Mouse (Mus musculus) adrenal gland, postnatal 14 days (tissue): ENCODE measurements around the gene Kcnc1. TPM values are rescaled to one million over a fixed set of nuclear protein-coding genes. Genes with fewer than 3 reads are reported as not detected.

Source experiments
- DNase-seq: peaks from one replicate; pipeline ENCODE4 v3.0.0; 2021; ENCODE audit warnings: mixed read lengths
- long read RNA-seq, 2 experiments: library from polyadenylated mRNA; stranded (forward); transcript quantifications; one replicate each; pipeline ENCODE4 v2.0.0; 2021
- total RNA-seq: library from RNA; stranded (reverse); gene quantifications from 2 replicates; pipeline ENCODE4 v1.2.3, GENCODE M21; 2021

The Kcnc1 gene
- 0.44 and 0.56 TPM in 2 replicates for total RNA-seq
- long read RNA-seq, experiment 1, partial matches to known transcripts, result 0 of 1 reads
- long read RNA-seq, experiment 1, other reads (novel, unspliced or antisense), result 1 of 1 reads
- long read RNA-seq, experiment 2, partial matches to known transcripts, result 1 of 1 reads
- long read RNA-seq, experiment 2, other reads (novel, unspliced or antisense), result 0 of 1 reads

DNA sequence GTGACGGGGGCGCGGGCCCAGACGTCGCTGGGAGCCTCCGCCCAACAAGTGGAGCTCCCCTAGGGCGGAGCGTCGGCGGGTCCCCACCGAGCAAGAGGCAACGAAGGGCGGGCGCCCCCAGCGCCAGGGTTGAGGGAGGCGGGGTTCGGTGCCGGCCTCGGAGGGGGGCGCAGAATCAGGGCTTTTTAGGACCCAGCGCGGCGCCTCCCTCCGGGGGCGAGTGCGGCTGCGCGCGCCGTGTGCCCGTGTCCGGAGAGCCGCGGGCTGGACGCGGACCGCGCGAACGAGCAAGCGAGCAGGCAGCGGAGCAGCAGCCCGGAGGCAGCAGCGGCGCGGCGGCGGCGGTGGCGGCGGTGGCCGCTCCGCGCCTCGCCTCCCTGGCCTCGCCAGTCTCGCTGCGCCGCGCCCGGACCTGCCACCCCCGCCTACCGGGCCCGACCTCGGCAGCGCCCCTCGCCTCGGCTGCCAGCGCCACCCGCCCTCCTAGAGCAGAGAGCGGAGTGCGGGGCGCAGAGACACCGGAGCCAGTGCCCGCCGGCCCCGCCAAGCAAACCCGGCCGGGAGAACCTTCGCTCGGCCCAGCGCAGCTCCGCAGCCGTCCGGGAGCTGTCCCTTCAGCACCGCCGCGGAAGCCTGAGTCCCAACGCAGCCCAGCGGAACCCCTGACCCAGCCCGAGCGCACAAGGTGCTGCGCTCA lies at the start of gene Kcnc1:
Kcnc1 (plus strand) TSS at position 267 of the 697 bp plus-strand sequence.
- DNase-seq, result peak; percentile 92

- no peak for DNase-seq
These were observed 48.6 kb upstream of the Kcnc1 start for GRCm38 (mm10) chr7:46347692-46348091.

DNA sequence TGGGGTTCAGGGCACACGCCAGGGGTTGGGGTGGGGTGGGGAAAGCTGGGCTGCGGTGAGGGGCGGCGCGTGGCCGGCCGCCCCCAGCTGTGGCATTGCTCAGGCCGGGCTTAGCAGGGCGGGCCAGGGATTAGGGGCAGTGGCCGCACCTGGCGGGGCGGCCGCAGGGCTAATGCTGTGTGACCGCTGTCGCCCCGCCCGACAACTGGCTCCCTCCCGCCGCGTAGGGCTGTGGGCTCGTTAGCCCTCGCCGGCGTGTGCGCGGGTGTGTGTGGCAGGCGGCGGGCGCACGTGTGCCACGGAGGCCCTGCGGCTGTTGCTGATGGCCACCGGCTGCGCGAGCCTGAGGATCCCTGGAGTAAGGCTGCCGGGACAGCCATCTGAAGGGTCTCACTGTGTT lies 47.5 kb upstream of the Kcnc1 start:
- DNase-seq, result no peak

- DNase-seq, result no peak
These were observed 46.1 kb upstream of the Kcnc1 start for GRCm38 (mm10) chr7:46350119-46350702.

- no peak for DNase-seq
These were observed 43.5 kb upstream of the Kcnc1 start for GRCm38 (mm10) chr7:46352748-46353147.

- no peak for DNase-seq
These were observed 43.1 kb upstream of the Kcnc1 start for GRCm38 (mm10) chr7:46353216-46353615.

GRCm38 (mm10) chr7:46353875-46354274 lies 42.4 kb upstream of the Kcnc1 start:
- no peak for DNase-seq

GRCm38 (mm10) chr7:46361776-46362175 lies 34.5 kb upstream of the Kcnc1 start:
- DNase-seq, result no peak

DNA sequence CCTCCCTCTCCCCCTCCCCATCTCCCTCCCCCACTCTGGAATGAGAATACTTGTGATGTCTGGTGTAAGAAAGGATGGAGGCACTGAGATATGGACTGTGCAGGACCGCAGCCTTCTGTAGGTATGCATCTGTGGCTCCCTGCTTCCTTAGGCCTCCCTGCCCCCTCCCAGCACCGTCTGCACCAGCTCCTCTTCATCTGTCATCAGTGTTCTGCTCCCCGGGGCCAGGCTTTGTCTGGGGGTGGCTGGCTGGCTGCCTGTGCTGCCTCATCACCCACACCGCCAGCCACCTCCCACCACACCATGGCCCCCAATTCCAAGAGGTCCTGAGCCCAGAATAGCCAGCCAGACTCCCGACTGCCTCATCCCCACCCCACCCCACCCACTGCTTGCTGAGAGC lies 32.1 kb upstream of the Kcnc1 start:
- no peak for DNase-seq

- DNase-seq, result no peak
These were observed 30.5 kb upstream of the Kcnc1 start for GRCm38 (mm10) chr7:46365810-46366209.

DNA sequence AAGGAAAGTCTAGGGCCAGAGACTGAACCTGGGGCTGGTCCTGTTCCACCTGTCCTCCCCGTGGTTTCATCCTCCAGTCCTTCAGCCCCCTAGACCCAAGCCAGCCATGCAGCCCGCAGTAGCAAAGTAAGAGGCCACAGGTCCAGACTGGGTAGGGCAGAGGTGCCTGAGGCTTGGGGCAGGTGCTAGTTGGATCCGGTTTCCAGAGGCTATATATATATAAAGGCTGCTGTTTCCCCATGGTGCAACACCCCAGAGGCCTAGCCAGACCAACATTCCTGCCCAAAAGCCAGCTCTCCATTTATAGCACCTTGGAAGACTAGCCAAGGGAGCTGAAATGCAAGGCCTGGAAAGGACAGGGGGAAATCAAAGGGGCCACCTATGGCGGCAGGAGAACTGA lies 25.2 kb upstream of the Kcnc1 start:
- no peak for DNase-seq

DNA sequence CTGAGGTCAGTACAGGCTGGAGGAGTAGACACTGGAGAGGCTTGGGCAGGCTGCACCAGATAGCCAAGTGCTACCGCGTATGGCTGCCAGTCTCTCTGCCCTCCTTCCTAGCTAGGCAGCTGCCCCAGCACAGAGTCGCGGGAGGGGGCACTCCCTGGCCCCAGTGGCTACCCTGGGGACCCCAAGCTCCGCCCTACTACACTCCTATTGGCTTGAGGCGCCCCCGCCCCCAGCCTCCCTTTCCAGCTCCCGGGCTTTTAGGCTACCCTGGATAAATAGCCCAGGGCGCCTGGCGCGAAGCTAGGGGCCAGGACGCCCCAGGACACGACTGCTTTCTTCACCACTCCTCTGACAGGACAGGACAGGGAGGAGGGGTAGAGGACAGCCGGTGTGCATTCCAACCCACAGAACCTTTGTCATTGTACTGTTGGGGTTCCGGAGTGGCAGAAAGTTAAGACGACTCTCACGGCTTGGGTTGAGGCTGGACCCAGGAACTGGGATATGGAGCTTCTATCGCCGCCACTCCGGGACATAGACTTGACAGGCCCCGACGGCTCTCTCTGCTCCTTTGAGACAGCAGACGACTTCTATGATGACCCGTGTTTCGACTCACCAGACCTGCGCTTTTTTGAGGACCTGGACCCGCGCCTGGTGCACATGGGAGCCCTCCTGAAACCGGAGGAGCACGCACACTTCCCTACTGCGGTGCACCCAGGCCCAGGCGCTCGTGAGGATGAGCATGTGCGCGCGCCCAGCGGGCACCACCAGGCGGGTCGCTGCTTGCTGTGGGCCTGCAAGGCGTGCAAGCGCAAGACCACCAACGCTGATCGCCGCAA lies 19.9 kb upstream of the Kcnc1 start, which contains the start of gene Myod1:
Myod1 (plus strand) TSS at position 303 of the 836 bp plus-strand sequence.
- no peak for DNase-seq

DNA sequence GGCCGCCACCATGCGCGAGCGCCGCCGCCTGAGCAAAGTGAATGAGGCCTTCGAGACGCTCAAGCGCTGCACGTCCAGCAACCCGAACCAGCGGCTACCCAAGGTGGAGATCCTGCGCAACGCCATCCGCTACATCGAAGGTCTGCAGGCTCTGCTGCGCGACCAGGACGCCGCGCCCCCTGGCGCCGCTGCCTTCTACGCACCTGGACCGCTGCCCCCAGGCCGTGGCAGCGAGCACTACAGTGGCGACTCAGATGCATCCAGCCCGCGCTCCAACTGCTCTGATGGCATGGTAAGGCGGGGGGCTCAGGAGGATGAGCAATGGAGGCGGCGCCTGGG lies 19.3 kb upstream of the Kcnc1 start:
- DNase-seq, result no peak

DNA sequence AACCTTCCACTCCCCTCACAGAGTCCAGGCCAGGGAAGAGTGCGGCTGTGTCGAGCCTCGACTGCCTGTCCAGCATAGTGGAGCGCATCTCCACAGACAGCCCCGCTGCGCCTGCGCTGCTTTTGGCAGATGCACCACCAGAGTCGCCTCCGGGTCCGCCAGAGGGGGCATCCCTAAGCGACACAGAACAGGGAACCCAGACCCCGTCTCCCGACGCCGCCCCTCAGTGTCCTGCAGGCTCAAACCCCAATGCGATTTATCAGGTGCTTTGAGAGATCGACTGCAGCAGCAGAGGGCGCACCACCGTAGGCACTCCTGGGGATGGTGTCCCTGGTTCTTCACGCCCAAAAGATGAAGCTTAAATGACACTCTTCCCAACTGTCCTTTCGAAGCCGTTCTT lies 18.2 kb upstream of the Kcnc1 start:
- no peak for DNase-seq

DNA sequence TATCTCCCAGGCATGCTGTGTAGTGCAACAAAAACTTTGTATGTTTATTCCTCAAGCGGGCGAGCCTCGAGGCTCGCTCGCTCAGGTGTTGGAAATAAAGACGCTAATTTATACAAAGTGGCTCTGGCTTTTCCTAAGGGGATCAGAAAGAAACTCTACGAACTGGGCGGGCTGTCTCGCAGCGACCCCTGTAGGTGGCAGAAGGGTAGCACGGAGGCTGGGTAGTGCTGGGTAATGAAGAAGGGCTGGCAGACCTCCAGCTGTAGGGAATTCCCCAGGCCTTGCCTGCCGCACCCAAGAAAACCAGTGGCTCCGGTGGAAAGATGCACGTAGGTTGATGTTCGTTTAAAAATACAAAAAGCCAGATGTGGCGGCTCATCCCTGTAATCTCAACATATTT lies 17.3 kb upstream of the Kcnc1 start:
- peak; percentile 84 for DNase-seq

DNA sequence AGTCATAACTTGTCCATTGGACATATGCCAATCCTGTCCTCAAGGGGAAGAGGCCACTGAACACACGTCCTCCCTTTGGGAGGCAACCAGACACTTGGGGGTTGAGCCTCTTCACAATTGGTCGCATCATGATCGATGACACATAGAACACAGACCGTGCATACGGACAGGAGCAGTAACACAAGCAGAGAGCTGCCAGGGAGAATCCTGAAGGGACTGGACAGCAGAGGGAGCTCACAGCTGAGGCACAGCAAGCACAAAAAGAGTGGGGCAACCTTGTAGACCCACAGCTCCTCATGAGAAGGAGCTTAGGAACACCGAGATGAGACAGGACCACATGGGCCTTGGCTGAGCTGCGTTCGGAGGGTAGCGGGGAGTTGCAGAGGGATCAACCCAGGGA lies 15.7 kb upstream of the Kcnc1 start:
- DNase-seq, result no peak

GRCm38 (mm10) chr7:46387430-46387829 lies 8.9 kb upstream of the Kcnc1 start:
- no peak for DNase-seq

DNA sequence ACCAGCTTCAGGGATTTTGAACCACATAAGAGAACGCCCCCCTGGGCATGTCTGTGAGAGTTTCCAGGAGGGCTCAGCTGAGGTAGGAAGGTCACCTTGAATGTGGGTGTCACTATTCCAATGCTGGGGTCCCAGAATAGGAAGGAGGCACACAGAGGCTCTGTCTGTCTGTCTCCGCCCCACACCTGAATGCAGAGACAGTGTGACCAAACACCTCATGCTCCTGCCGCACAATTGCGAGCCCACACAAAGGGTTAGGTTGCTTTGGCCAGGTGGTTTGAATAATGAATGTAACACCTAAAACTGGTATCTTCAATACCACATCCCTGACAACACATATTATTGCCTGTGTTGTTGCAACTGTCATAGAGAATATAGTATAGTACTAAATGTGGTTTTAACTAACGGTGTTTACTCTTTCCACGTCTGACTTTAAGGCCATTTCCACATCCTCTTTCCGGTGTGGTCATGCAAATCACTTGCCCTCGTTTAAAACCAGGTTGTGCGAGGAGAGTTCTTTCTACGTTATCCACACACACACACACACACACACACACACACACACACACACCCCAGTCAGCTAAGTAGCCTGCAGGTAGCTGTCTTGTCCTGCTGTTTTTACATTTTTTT lies 6.7 kb upstream of the Kcnc1 start:
- no peak for DNase-seq

- DNase-seq, result no peak
These were observed 6.1 kb upstream of the Kcnc1 start for GRCm38 (mm10) chr7:46390226-46390625.

- DNase-seq, result no peak
These were observed 4.6 kb upstream of the Kcnc1 start for GRCm38 (mm10) chr7:46391701-46392100.

DNA sequence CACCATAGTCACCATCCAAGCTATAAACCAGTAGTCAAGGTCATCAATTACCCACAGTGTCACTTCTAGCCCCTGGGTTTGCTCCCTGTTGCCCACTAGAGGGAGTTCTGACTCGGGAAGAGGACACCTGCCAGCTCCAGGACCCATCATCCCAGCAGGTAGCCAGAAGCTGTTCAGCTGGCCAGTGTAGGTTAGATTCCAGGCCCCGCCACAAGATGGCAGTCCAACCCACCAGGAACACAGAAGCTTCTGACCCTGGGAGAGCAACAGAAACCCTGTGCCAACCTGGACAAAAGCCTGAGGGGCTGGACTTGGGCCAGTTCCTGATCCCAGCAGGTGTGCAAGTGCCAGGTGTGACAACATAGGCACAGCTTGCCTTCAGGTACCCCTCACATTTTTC lies 3.2 kb upstream of the Kcnc1 start:
- peak; percentile 86 for DNase-seq

- no peak for DNase-seq
These were observed 2.4 kb upstream of the Kcnc1 start for GRCm38 (mm10) chr7:46393718-46394511.
